Mouse (Mus musculus) MEL (cell line): ENCODE results near the gene Hoxc9. TPM values are rescaled to one million over a fixed set of nuclear protein-coding genes. Genes with fewer than 3 reads are reported as not detected.

Source experiments
- DNase-seq: peaks from one replicate; pipeline ENCODE4 v3.0.0; 2011; ENCODE audit warnings: low read depth, low spot score
- H3K27ac ChIP-seq: 2 replicates; pipeline ENCODE4 v1.5.1; 2012; ENCODE audit warnings: low read depth, mild to moderate bottlenecking, control low read depth, low read length, moderate library complexity; ENCODE audit not compliant: control insufficient read depth
- H3K27me3 ChIP-seq, 2 experiments: fragments of 150-350 bp in 1 of 2; sonication (generic) in 1 of 2; 2 replicates each; pipeline ENCODE4 v1.6.1; 2012; ENCODE audit warnings: low read length in 2 of 2, mild to moderate bottlenecking in 2 of 2, improper control_type of control experiment in 1 of 2, moderate library complexity in 1 of 2; ENCODE audit not compliant: insufficient read depth in 2 of 2, control insufficient read depth in 1 of 2
- H3K36me3 ChIP-seq, 2 experiments: 2 replicates each; pipeline ENCODE4 v1.6.1; 2012 to 2014; ENCODE audit warnings: low read length in 2 of 2, improper control_type of control experiment in 1 of 2, inconsistent platforms in 1 of 2, mild to moderate bottlenecking in 1 of 2; ENCODE audit not compliant: insufficient read depth in 2 of 2, control insufficient read depth in 1 of 2
- H3K4me1 ChIP-seq, 2 experiments: fragments of 150-350 bp in 1 of 2; sonication (generic) in 1 of 2; 2 replicates each; pipeline ENCODE4 v1.6.1; 2012; ENCODE audit warnings: low read length in 2 of 2, improper control_type of control experiment in 1 of 2, mild to moderate bottlenecking in 1 of 2; ENCODE audit not compliant: insufficient read depth in 2 of 2, control insufficient read depth in 1 of 2
- H3K4me3 ChIP-seq, 2 experiments: fragments of 150-350 bp in 1 of 2; sonication (generic) in 1 of 2; 2 replicates each; pipeline ENCODE4 v1.5.1; 2012; ENCODE audit warnings: low read depth in 2 of 2, low read length in 2 of 2, mild to moderate bottlenecking in 2 of 2, moderate library complexity in 2 of 2, control low read depth in 1 of 2, improper control_type of control experiment in 1 of 2; ENCODE audit not compliant: control insufficient read depth in 1 of 2, insufficient read depth in 1 of 2
- H3K79me2 ChIP-seq: 2 replicates; pipeline ENCODE4 v1.6.1; 2012; ENCODE audit warnings: mild to moderate bottlenecking, low read length, moderate library complexity; ENCODE audit not compliant: control insufficient read depth, poor library complexity, insufficient read depth
- H3K9ac ChIP-seq: 2 replicates; pipeline ENCODE4 v1.6.1; 2012; ENCODE audit warnings: low read depth, mild to moderate bottlenecking, control low read depth, low read length, moderate library complexity; ENCODE audit not compliant: control insufficient read depth, poor library complexity, severe bottlenecking
- H3K9me3 ChIP-seq: fragments of 150-350 bp; sonication (generic); replicated peaks from 2 replicates; pipeline ENCODE4 v1.6.1; 2012; ENCODE audit warnings: mild to moderate bottlenecking, low read length, improper control_type of control experiment, moderate library complexity; ENCODE audit not compliant: insufficient read depth
- BHLHE40 ChIP-seq: IDR thresholded peaks from 2 replicates; pipeline ENCODE4 v1.6.1; 2012; ENCODE audit warnings: low read depth, mild to moderate bottlenecking, inconsistent platforms, low read length, improper control_type of control experiment, borderline replicate concordance
- CHD1 ChIP-seq: IDR thresholded peaks from 2 replicates; pipeline ENCODE4 v1.6.1; 2012; ENCODE audit warnings: low read depth, mild to moderate bottlenecking, inconsistent platforms, low read length, improper control_type of control experiment
- CHD2 ChIP-seq: IDR thresholded peaks from 2 replicates; pipeline ENCODE4 v1.6.1; 2011; ENCODE audit warnings: low read length, improper control_type of control experiment
- E2F4 ChIP-seq: IDR thresholded peaks from 2 replicates; pipeline ENCODE4 v1.6.1; 2011; ENCODE audit warnings: low read depth, low read length, improper control_type of control experiment, borderline replicate concordance
- EP300 ChIP-seq, 2 experiments: IDR thresholded peaks; 2 replicates each; pipeline ENCODE4 v1.6.1; 2011; ENCODE audit warnings: improper control_type of control experiment in 2 of 2, low read length in 2 of 2, low read depth in 1 of 2, mild to moderate bottlenecking in 1 of 2
- ETS1 ChIP-seq: IDR thresholded peaks from 2 replicates; pipeline ENCODE4 v1.6.1; 2012; ENCODE audit warnings: low read depth, mild to moderate bottlenecking, inconsistent platforms, low read length, improper control_type of control experiment, moderate library complexity
- KAT2A ChIP-seq: conservative IDR thresholded peaks from 2 replicates; pipeline ENCODE4 v1.6.1; 2012; ENCODE audit warnings: low read depth, low read length, improper control_type of control experiment, inconsistent platforms
- MAFK ChIP-seq: IDR thresholded peaks from 2 replicates; pipeline ENCODE4 v1.6.1; 2011; ENCODE audit warnings: low read depth, mild to moderate bottlenecking, low read length, improper control_type of control experiment, borderline replicate concordance
- MAZ ChIP-seq: IDR thresholded peaks from 2 replicates; pipeline ENCODE4 v1.6.1; 2012; ENCODE audit warnings: low read depth, mild to moderate bottlenecking, inconsistent platforms, low read length, improper control_type of control experiment
- MEF2A ChIP-seq: IDR thresholded peaks from 2 replicates; pipeline ENCODE4 v1.6.1; 2014; ENCODE audit warnings: low read depth, mild to moderate bottlenecking, inconsistent platforms, low read length, improper control_type of control experiment; ENCODE audit not compliant: poor library complexity, insufficient replicate concordance, severe bottlenecking; ENCODE audit errors: extremely low read depth
- NELFE ChIP-seq: IDR thresholded peaks from 2 replicates; pipeline ENCODE4 v1.6.1; 2011; ENCODE audit warnings: low read depth, low read length, improper control_type of control experiment
- RCOR1 ChIP-seq: IDR thresholded peaks from 2 replicates; pipeline ENCODE4 v1.6.1; 2012; ENCODE audit warnings: low read depth, mild to moderate bottlenecking, inconsistent platforms, low read length, improper control_type of control experiment
- SIN3A ChIP-seq: IDR thresholded peaks from 2 replicates; pipeline ENCODE4 v1.6.1; 2012; ENCODE audit warnings: low read length, improper control_type of control experiment, inconsistent platforms
- SMC3 ChIP-seq: IDR thresholded peaks from 2 replicates; pipeline ENCODE4 v1.6.1; 2011; ENCODE audit warnings: low read depth, low read length, improper control_type of control experiment
- TAL1 ChIP-seq: IDR thresholded peaks from 2 replicates; pipeline ENCODE4 v1.6.1; 2012; ENCODE audit warnings: mild to moderate bottlenecking, inconsistent platforms, low read length, moderate library complexity, mixed read lengths
- TBP ChIP-seq: IDR thresholded peaks from 2 replicates; pipeline ENCODE4 v1.8.0; 2011; ENCODE audit warnings: low read depth, low read length, improper control_type of control experiment
- TCF12 ChIP-seq: IDR thresholded peaks from 2 replicates; pipeline ENCODE4 v1.6.1; 2014; ENCODE audit warnings: low read depth, mild to moderate bottlenecking, inconsistent platforms, low read length, improper control_type of control experiment, moderate library complexity
- UBTF ChIP-seq: IDR thresholded peaks from 2 replicates; pipeline ENCODE4 v1.6.1; 2012; ENCODE audit warnings: low read depth, mild to moderate bottlenecking, inconsistent platforms, low read length, improper control_type of control experiment, moderate library complexity, borderline replicate concordance; ENCODE audit not compliant: insufficient read depth
- USF2 ChIP-seq, 2 experiments: IDR thresholded peaks; 2 replicates each; pipeline ENCODE4 v1.6.1; 2011 to 2012; ENCODE audit warnings: improper control_type of control experiment in 2 of 2, low read length in 2 of 2, borderline replicate concordance in 1 of 2, inconsistent platforms in 1 of 2, low read depth in 1 of 2, mild to moderate bottlenecking in 1 of 2; ENCODE audit not compliant: insufficient read depth in 1 of 2
- ZC3H11A ChIP-seq: IDR thresholded peaks from 2 replicates; pipeline ENCODE4 v1.6.1; 2012; ENCODE audit warnings: low read depth, mild to moderate bottlenecking, inconsistent platforms, low read length, improper control_type of control experiment
- ZKSCAN1 ChIP-seq: IDR thresholded peaks from 2 replicates; pipeline ENCODE4 v1.6.1; 2012; ENCODE audit warnings: low read depth, mild to moderate bottlenecking, inconsistent platforms, low read length, improper control_type of control experiment, moderate library complexity
- ZMIZ1 ChIP-seq: IDR thresholded peaks from 2 replicates; pipeline ENCODE4 v1.6.1; 2012; ENCODE audit warnings: low read depth, mild to moderate bottlenecking, inconsistent platforms, low read length, improper control_type of control experiment, moderate library complexity
- ZNF384 ChIP-seq: IDR thresholded peaks from 2 replicates; pipeline ENCODE4 v1.6.1; 2012; ENCODE audit warnings: low read depth, mild to moderate bottlenecking, inconsistent platforms, low read length, improper control_type of control experiment
- polyA plus RNA-seq, 2 experiments: library from polyadenylated mRNA; stranded (reverse) in 1 of 2; unstranded in 1 of 2; fragments of >175 nt in 1 of 2; fragments of >200 nt in 1 of 2; gene quantifications; 2 replicates each; pipeline versions ENCODE4 v1.2.1 to v1.2.4; 2012; ENCODE audit warnings: low replicate concordance in 2 of 2, low read depth in 1 of 2; ENCODE audit not compliant: insufficient read length in 2 of 2, insufficient read depth in 1 of 2, missing spikeins in 1 of 2
- total RNA-seq: library from RNA; depleted of rRNA; stranded (reverse); fragments of 300-350 nt; gene quantifications from 2 replicates; pipeline ENCODE4 v1.2.3, GENCODE M21; 2012

The Hoxc9 gene
- total and polyA plus RNA-seq, 3 experiments, result 4.1 to 400 (median 9.5) TPM

DNA sequence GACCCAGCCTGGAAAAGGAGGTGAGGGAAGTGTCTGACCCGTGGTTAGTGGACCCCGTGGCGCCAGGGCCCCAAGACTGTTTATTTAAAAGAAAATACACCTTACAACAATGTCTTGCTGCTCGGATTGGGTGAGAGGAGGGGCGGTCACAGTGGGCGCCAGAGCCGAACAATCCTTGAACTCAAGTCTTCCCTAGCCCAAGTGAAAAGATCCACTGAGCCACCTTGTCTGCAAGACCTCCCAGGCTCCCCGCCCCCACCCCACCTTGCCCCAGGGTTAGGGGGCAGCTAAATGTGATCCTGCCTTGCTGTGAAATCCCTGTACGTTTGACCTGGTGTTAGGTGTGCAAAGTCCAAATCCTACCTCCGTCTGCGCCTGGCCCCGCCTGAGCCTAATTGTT, 19.3 kb upstream of the Hoxc9 start:
- no peaks in the 10 kb centered on the region for H3K36me3 ChIP-seq
- H3K79me2 ChIP-seq, result no peaks in the 10 kb centered on the region
- H3K9me3 ChIP-seq, result no peaks in the 10 kb centered on the region

DNA sequence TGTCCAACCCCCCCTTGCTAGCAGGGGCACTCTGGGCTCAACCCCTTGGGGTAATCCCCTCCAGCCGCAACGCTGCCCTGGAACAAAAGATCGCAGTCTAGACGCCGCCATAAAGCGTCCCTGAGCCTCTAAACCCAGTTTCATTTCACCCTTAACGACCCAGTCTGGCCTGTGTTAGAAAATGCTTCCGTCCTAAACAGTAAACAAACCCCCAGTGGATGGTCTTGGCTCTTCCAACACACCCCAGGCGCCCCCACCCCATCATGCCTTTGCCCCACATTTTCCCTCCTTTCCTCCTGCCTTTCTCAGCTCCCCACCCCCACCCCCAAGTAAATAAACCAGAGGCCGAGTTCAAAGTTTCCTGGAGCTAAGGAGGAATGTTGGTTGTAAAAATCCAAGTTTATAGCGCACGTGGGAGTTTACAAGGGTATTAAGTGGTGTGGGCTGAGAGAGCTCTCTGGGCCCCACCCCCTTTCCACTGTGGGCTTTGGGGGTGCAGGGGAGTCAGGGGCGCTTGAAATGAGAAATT, 16.5 kb upstream of the Hoxc9 start:
- Histone ChIP-seq H3K36me3 (no peaks in the 10 kb centered on the region), H3K27me3 (peaks cover 29 to 54% of the 10 kb centered on the region in 2 experiments), H3K4me3 (no peak overlapping the region), H3K27ac (no peak overlapping the region), H3K9ac (no peak overlapping the region), H3K79me2 (no peaks in the 10 kb centered on the region), H3K9me3 (no peaks in the 10 kb centered on the region), H3K4me1 (no peaks in the 10 kb centered on the region)
- TF ChIP-seq CHD2 (no peak), USF2 (IDR thresholded peaks at IDR 0.05; ENCODE audit: borderline replicate concordance in 1 of 2, insufficient read depth in 1 of 2, low read depth in 1 of 2, low read length in 2 of 2) (no peak), ZMIZ1 (no peak), EP300 (IDR thresholded peaks at IDR 0.05; ENCODE audit: low read depth in 1 of 2, low read length in 2 of 2) (no peak), MAZ (no peak), KAT2A (no peak), ZC3H11A (no peak), TBP (no peak), ETS1 (no peak), TAL1 (no peak)
- DNase-seq, result no peak

More for the DNA sequence above, 19.3 kb upstream of the Hoxc9 start:
- DNase-seq, result no peak
- peaks cover 31 to 55% of the 10 kb centered on the region in 2 experiments for H3K27me3 ChIP-seq
- no peak overlapping the region for H3K9ac ChIP-seq
- no peak overlapping the region for H3K4me3 ChIP-seq
- TF ChIP-seq E2F4 (no peak), NELFE (no peak), TCF12 (no peak), ZC3H11A (no peak), ZKSCAN1 (no peak), SIN3A (no peak), CHD1 (no peak), MEF2A (no peak), MAFK (no peak), SMC3 (no peak), USF2 (IDR thresholded peaks at IDR 0.05; ENCODE audit: borderline replicate concordance in 1 of 2, insufficient read depth in 1 of 2, low read depth in 1 of 2, low read length in 2 of 2) (no peak), RCOR1 (no peak), CHD2 (no peak), BHLHE40 (no peak), UBTF (no peak), ZNF384 (no peak)
- H3K4me1 ChIP-seq, result no peaks in the 10 kb centered on the region
- no peak overlapping the region for H3K27ac ChIP-seq
